Mouse (Mus musculus) olfactory bulb, adult 2 months (tissue): Measurements from ENCODE around the gene Epb42.

Experiments used
- CTCF ChIP-seq: fragments of 200-500 bp; IDR thresholded peaks from 2 replicates; pipeline ENCODE4 v1.5.1; 2012; ENCODE audit warnings: low read depth, mild to moderate bottlenecking, low read length, moderate library complexity; ENCODE audit not compliant: insufficient read depth
- POLR2A ChIP-seq: fragments of 200-500 bp; IDR thresholded peaks from 2 replicates; pipeline ENCODE4 v1.6.1; 2012; ENCODE audit warnings: mild to moderate bottlenecking, low read depth, low read length, moderate library complexity; ENCODE audit not compliant: insufficient read depth

DNA sequence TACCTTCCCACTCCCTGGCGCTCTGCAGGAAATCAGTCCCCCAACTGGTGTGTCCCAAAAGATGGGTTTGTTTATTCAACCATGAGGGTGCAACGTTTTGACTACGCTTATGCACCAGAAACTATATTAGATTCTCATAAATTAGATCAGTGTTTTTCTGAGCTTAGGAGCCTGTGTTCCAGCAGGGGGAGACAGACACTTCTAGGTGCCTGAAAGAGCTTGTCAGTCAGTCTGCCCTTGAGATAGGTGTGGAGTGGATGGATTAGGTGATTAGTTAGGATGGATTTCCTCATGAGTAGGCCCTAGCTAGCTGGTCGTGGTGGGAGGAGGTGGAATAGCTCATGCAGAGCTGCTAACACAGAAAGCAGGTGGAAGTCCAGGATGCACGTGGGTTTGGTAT, 4.2 kb upstream of the Epb42 start:
- TF ChIP-seq CTCF (no peak), POLR2A (no peak)
